Mouse (Mus musculus) heart, adult 8-10 months (tissue): ENCODE data around the gene Lman1l. TPM values are rescaled to one million over a fixed set of nuclear protein-coding genes. Genes with fewer than 3 reads are reported as not detected.

Experiments used
- DNase-seq: peaks from one replicate; pipeline ENCODE4 v3.0.0; 2022; ENCODE audit warnings: low spot score
- total RNA-seq, 4 experiments: library from RNA; stranded (reverse); gene quantifications; 2 replicates each; pipeline ENCODE4 v1.2.4; 2022

The Lman1l gene
- total RNA-seq, 4 experiments from 2014 or later = 0.16 to 0.32 (median 0.22) TPM; not detected in 1

DNA sequence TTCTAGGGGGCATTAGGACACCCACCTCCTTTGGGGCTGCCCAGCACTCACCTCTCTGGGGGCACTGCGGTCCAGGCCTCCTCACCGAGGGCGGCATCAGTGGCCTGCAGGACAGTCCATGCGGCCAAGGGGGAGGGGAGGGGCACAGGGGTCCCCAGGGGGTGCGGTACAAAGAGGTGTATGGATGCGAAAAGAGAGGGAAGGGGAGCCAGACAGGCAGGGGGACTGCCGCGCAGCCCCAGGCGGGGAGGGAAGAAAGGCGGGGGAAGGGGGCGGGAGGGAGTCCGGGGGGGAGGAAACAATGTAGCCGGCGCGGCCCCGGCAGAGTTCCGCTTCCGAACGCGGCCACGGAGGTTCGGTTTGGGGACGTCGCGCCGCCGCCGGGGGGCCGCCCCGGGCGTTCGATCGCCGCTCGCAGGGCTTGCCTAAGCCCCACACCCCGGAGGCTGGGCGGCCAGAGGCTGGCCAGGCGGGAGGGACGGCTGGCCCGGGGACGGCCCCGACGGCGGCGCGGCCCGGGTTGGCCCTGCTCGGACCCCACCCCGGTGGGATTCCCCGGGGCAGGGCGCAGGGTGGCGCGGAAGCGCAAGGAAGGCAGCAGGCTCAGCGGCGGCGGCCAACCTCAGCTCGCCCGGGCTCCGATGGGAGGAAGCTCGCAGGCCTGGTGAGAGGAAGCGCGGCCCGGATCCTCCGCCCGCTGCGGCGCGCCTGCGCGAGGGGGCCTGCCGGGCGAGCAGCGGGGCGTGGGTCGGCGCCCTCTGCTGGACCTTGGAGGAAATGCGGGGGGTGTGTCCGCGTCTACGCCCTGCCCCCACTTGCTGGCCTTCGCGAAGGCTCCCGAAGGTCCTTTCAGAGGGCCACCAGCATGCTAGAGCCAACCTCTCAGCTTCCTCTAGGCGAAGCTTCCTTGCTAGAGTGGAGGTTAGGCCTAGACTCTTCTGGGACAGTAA, 24.6 kb upstream of the Lman1l start:
- DNase-seq = peak; percentile 93

- no peak for DNase-seq
Observed at GRCm38 (mm10) chr9:57644442-57644943, 23.9 kb upstream of the Lman1l start.

DNA sequence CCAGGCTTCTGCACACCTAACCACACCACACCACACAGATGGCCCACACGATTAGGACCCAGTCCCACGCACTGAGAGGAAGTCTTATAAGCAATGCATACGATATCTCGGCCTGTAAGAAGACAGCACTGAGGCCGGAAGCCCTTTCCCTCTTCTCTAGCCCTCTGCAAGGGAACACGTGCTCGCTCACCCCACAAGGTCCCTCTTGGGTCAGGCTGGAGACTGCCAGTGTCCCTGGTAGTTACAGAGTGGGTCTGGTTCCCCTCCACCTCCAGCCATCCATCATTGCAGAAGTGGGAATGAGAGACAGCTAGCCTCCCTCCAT, 23.2 kb upstream of the Lman1l start:
- no peak for DNase-seq

DNA sequence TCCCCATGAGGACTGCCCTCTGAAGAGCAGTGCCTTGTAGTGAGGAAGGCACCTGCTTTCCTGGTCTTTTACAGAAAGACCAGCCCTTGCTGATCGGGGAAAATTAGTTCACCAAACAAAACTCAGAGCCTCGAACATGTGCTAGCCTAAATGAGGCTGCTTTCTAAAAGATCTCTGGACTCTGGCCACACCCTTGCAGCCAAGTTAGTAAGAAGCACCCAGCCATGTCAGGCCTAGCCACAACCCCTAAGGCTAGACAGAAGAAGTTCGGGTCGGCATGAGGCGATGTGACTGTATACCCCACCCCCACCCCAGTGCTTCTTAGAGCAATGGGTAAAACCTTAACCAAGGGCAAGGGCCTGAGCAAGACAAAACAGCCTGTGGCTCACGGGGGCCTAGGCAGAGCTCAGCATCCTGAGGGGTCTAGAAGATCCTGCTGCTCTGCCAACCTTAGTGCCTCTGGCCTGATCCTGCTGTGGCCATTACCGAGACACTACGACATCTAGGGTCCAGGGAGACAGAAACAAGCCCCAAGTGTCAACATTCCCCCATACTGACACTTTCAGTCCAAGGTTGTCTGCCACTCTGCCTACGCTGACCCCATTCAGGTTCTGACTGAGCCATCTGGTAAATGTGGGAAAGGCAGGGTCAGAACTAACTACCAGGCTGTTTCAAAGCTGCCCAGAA, 22.7 kb upstream of the Lman1l start:
- no peak for DNase-seq

GRCm38 (mm10) chr9:57641775-57642550, 21.4 kb upstream of the Lman1l start:
- no peak for DNase-seq

DNA sequence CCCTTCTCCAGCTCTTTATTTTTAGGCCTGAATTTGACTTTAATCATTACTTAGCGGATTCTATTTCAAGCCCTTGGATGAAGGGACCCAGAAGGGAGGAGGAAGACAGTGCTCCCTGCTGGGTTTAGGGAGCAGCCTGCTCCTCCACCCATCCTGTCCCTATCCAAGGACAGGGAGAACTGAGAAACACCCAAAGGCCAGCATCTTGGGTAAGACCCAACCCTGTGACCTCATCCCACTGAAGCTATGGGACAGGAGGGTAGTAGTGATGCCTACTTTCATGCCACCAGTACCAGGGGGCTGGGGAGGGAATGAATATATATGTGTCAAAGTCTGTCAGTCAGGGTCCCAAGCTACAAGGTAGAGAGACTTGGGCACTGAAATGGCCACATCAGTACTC, 20.4 kb upstream of the Lman1l start:
- no peak for DNase-seq

DNA sequence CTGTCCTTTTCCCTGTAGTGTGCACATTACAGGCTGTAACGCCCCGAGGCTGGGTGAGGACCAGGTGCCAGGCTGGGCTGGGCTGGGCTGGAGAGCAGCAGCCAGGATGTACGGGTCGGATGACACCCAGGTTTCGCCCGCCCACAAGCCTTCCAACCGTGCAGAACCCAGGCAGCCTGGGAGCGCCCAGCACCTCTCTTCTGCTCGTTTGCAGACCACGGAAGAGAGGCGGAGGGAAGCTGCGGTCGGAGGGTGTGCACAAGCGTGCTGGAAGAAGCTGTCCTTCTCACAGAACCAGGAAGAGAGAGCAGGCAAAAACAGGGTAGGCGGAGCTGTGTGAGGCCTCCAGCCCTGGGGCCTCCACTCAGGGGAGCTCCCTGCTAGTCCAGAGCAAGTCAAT, 19.8 kb upstream of the Lman1l start:
- peak; percentile 68 for DNase-seq

- no peak for DNase-seq
Observed at GRCm38 (mm10) chr9:57639661-57640328, 19.2 kb upstream of the Lman1l start.

- no peak for DNase-seq
Observed at GRCm38 (mm10) chr9:57638651-57639459, 18.3 kb upstream of the Lman1l start.

DNA sequence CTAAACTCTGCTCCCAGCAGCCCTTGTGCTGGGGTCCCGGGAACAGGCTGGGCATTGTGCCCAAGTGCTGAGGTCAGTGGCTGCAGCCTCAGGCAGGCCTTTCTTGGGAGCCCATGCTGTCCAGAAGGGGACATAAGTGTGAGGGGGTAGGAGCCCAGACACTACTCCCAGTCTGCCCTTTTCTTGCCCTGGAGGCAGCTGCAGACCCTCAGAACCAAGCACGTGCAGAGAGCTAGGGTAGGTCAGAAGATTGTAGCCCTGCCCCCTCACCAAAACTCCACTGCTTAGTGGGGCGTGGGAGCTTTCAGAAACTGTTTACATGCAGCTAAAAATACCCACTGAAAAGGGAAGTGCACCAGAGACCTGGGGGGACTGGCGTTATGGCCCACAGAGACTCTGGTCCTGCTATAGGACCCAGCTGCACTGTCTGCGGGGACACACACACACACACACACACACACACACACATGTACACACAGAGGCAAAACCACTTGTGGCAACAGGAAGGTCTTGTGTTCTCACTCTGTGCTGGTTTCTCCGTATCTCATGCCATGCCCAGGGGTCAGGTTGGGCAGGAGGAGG, 17.3 kb upstream of the Lman1l start:
- DNase-seq = no peak

GRCm38 (mm10) chr9:57637272-57637671, 16.7 kb upstream of the Lman1l start:
- no peak for DNase-seq

DNA sequence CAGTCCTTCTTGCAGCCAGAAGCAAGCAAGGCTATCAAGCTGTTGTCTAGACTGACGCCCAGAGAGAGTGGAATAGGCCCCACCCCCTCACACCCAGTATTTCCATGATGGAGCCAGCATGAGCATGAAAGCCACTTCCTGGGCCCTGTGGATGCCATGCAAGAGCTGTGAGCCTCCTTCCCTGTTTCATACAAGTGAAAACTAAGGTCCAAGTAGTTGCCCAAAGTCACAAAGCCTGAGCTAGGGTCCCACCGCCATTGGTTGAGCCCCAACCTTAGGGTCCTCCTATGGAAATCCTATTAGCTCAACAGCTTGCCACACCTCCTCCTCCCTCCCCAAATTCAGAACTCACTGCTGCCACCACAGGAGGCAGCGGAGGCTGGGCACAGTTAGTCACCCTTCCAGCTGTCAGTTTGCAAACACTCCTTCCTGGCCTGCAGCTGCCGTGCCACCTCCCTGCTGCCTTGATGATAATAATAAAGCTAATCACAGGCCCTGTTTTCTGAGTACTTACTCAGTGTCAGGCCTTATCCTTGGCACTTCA, 13.0 kb upstream of the Lman1l start:
- no peak for DNase-seq

- DNase-seq = peak; percentile 83
Observed at GRCm38 (mm10) chr9:57629118-57629874, 8.7 kb upstream of the Lman1l start.

GRCm38 (mm10) chr9:57628717-57629116, 8.1 kb upstream of the Lman1l start:
- DNase-seq = no peak

DNA sequence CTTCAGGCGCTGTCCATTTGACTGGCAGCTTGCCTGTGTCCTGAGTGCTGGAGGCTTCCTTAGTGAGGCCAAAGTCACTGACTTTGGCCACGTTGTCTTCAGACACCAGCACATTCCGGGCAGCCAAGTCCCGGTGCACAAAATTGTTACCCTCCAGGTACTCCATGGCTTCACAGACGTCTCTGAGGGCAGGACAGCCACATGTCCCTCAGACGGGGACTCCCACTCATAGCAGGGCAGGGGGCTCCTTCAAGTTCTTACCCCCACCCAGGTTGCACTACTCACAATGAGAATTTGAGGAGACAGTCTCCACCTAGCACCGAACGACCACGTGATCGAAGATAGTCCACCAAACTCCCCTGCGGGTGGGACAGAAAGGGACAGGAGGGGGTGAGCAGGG, 7.3 kb upstream of the Lman1l start:
- no peak for DNase-seq

- DNase-seq = no peak
Observed at GRCm38 (mm10) chr9:57627191-57627590, 6.6 kb upstream of the Lman1l start.

- no peak for DNase-seq
Observed at GRCm38 (mm10) chr9:57625674-57626500, 5.3 kb upstream of the Lman1l start.

- no peak for DNase-seq
Observed at GRCm38 (mm10) chr9:57624295-57624694, 3.7 kb upstream of the Lman1l start.
